Mouse (Mus musculus) G1E (cell line): Measurements from ENCODE around the gene Fam171a2. TPM values are rescaled to one million over a fixed set of nuclear protein-coding genes. Genes with fewer than 3 reads are reported as not detected.

Experiments
- ATAC-seq: 2 replicates; pipeline ENCODE4 v1.8.0; 2016; ENCODE audit warnings: mild to moderate bottlenecking; ENCODE audit not compliant: insufficient number of reproducible peaks, poor library complexity, low FRiP score, severe bottlenecking; ENCODE audit errors: extremely low read depth
- DNase-seq: peaks from one replicate; pipeline ENCODE4 v3.0.0; 2012; ENCODE audit warnings: low spot score
- H3K27me3 ChIP-seq: 2 replicates; pipeline ENCODE4 v1.6.1; 2012; ENCODE audit warnings: mild to moderate bottlenecking, low read length, inconsistent platforms; ENCODE audit not compliant: insufficient read depth
- H3K36me3 ChIP-seq: replicated peaks from 2 replicates; pipeline ENCODE3; 2012; ENCODE audit warnings: mild to moderate bottlenecking, inconsistent platforms
- H3K4me1 ChIP-seq: 2 replicates; pipeline ENCODE4 v1.6.1; 2012; ENCODE audit warnings: low read depth, low read length, inconsistent platforms, mixed read lengths; ENCODE audit not compliant: insufficient read depth
- H3K4me3 ChIP-seq: 2 replicates; pipeline ENCODE4 v1.5.1; 2012; ENCODE audit warnings: low read depth, mild to moderate bottlenecking, inconsistent platforms, low read length, moderate library complexity, mixed read lengths
- H3K9me3 ChIP-seq: replicated peaks from 2 replicates; pipeline ENCODE4 v1.6.1; 2012; ENCODE audit warnings: inconsistent platforms
- CTCF ChIP-seq: IDR thresholded peaks from 2 replicates; pipeline ENCODE4 v1.5.1; 2012; ENCODE audit warnings: low read depth, low read length, inconsistent platforms, mixed read lengths
- GATA1 ChIP-seq: IDR thresholded peaks from 2 replicates; pipeline ENCODE4 v1.6.1; 2012; ENCODE audit warnings: borderline replicate concordance, low read length, inconsistent platforms, mixed read lengths
- GATA2 ChIP-seq: IDR thresholded peaks from 2 replicates; pipeline ENCODE4 v1.6.1; 2012; ENCODE audit warnings: low read depth, low read length, inconsistent platforms, borderline replicate concordance
- POLR2AphosphoS5 ChIP-seq: IDR thresholded peaks from 2 replicates; pipeline ENCODE4 v1.6.1; 2012; ENCODE audit warnings: low read depth, low read length, inconsistent platforms; ENCODE audit not compliant: insufficient replicate concordance
- TAL1 ChIP-seq: conservative IDR thresholded peaks from 2 replicates; pipeline ENCODE4 v1.6.1; 2012; ENCODE audit warnings: low read depth, low read length, inconsistent platforms, mixed read lengths
- polyA plus RNA-seq: library from polyadenylated mRNA; stranded (reverse); fragments of >175 nt; gene quantifications from 2 replicates; pipeline ENCODE4 v1.2.3, GENCODE M21; 2012
- total RNA-seq, 2 experiments: library from RNA; stranded (forward) in 1 of 2; stranded (reverse) in 1 of 2; fragments of 200-1000 nt in 1 of 2; fragments of >200 nt in 1 of 2; fragmentation: Nextera tagmentation in 1 of 2; gene quantifications; 2 replicates each; pipeline ENCODE4 v1.2.3; 2014 to 2017

Gene Fam171a2
- total and polyA plus RNA-seq, 3 experiments = 0.05 to 0.16 TPM; not detected in 1

GRCm38 (mm10) chr11:102429551-102429950 is 17.9 kb downstream of the Fam171a2 start:
- Histone ChIP-seq H3K4me3 (no peak overlapping the region; the same call in 1 of the 2 replicates), H3K27me3 (peaks cover 31% of the 10 kb centered on the region), H3K4me1 (peaks cover 48% of the 10 kb centered on the region), H3K36me3 (peaks cover 15% of the 10 kb centered on the region), H3K9me3 (no peaks in the 10 kb centered on the region)
- DNase-seq = no peak
- TF ChIP-seq CTCF = no peak
- TF ChIP-seq GATA1 = no peak
- no peak for TF ChIP-seq TAL1
- no peak for TF ChIP-seq GATA2
- no peak for ATAC-seq

DNA sequence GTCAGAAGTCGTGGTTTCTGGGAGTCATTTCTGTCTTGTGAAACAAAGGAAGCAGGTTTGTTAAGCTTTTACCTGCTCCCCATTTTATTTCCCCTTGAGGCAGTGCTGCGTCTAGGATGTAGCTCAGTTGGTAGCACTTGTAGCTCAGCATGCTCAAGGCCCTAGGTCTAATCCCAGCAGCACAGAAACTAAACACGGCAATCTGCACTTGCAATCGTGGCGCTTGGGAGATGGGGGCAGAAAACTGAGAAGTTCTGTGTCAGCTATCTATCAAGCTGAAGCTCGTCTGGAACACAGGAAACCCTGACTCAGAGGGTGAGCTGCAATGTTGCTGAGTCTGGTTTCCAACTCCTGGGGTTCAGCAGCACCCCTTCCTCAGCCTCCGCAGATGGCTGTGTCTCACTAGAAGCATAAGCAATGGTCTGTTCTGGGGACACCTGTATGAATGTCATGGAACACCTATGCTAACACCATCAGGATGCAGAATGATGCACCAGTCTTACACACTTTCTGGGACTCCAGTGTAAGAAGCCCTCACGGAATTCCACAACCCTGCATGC is 18.4 kb downstream of the Fam171a2 start:
- no peak overlapping the region for H3K4me3 ChIP-seq
- no peak for ATAC-seq
- H3K36me3 ChIP-seq = peaks cover 11% of the 10 kb centered on the region
- no peak for DNase-seq
- H3K4me1 ChIP-seq = peaks cover 49% of the 10 kb centered on the region
- peaks cover 36% of the 10 kb centered on the region for H3K27me3 ChIP-seq
- TF ChIP-seq GATA2 (no peak), GATA1 (no peak), CTCF (no peak), POLR2AphosphoS5 (no peak), TAL1 (no peak)
- no peaks in the 10 kb centered on the region for H3K9me3 ChIP-seq

- ATAC-seq = no peak
- Histone ChIP-seq H3K4me3 (no peak overlapping the region), H3K36me3 (no peaks in the 10 kb centered on the region), H3K4me1 (peaks cover 29% of the 10 kb centered on the region), H3K27me3 (peaks cover 49% of the 10 kb centered on the region), H3K9me3 (no peaks in the 10 kb centered on the region)
- DNase-seq = no peak
- no peak for TF ChIP-seq GATA1
- no peak for TF ChIP-seq TAL1
- TF ChIP-seq POLR2AphosphoS5 = no peak
- TF ChIP-seq CTCF = no peak
- no peak for TF ChIP-seq GATA2
These were observed 21.7 kb downstream of the Fam171a2 start for GRCm38 (mm10) chr11:102425555-102426316.

- Histone ChIP-seq H3K27me3 (peaks cover 57% of the 10 kb centered on the region), H3K4me3 (no peak overlapping the region), H3K4me1 (peaks cover 19% of the 10 kb centered on the region), H3K36me3 (no peaks in the 10 kb centered on the region), H3K9me3 (0 out of 2 replicates have a peak, but pooled peaks cover 2% of the 10 kb centered on the region)
- no peak for ATAC-seq
- no peak for DNase-seq
- TF ChIP-seq TAL1 = no peak
- no peak for TF ChIP-seq POLR2AphosphoS5
- TF ChIP-seq GATA2 = no peak
- no peak for TF ChIP-seq GATA1
- no peak for TF ChIP-seq CTCF
These were observed 22.8 kb downstream of the Fam171a2 start for GRCm38 (mm10) chr11:102424666-102425065.

DNA sequence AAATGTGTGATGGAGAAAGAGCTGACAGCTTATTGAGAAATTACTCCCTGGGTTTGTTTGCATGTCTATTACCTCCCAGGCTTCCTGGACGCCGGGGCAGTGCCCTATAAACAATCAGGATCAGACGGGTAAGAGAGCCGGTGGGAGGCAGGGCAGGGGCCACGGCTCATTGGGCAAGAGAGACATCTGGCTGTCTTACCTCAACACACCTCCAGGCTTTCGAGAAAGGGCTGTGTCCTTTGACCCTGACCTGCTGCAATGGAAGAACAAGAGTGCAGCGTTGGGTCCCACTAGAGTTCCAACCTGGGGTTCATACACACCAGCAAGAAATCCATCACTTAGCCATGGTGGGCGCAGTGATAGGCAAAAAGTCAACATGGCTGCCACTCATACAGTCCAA is 25.9 kb downstream of the Fam171a2 start:
- H3K9me3 ChIP-seq = 0 out of 2 replicates have a peak, but pooled peaks cover 3% of the 10 kb centered on the region
- no peaks in the 10 kb centered on the region for H3K36me3 ChIP-seq
- ATAC-seq (no peak), DNase-seq (no peak)
- H3K27me3 ChIP-seq = peaks cover 64% of the 10 kb centered on the region
- TF ChIP-seq CTCF = no peak
- no peak for TF ChIP-seq TAL1
- TF ChIP-seq GATA2 = no peak
- no peak overlapping the region for H3K4me3 ChIP-seq
- H3K4me1 ChIP-seq = peaks cover 13% of the 10 kb centered on the region

DNA sequence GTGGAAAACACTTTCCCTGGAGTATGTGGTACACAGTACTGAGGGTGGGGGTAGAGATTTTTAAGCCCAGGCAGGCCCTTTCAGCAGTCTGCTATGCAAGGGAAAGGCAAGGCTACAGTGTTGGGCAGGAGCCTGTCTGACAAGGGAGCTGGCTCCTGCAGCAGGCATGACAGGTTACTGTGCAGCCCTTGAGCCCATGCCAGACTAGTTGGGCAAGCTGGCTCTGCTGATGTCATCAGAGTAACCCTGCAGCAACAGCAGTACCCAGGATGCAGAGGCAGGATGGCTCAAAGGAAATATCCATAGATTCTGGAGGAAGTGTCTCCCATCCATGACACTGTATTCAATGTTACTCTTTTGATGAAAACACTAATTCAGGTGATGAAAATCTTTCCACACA is 28.6 kb downstream of the Fam171a2 start:
- TF ChIP-seq GATA2 (no peak), TAL1 (no peak), GATA1 (no peak), CTCF (no peak), POLR2AphosphoS5 (no peak)
- ATAC-seq = no peak
- Histone ChIP-seq H3K36me3 (no peaks in the 10 kb centered on the region), H3K27me3 (peaks cover 66% of the 10 kb centered on the region), H3K4me1 (peaks cover 4% of the 10 kb centered on the region; the same call in 1 of the 2 replicates), H3K9me3 (0 out of 2 replicates have a peak, but pooled peaks cover 3% of the 10 kb centered on the region), H3K4me3 (no peak overlapping the region)
- no peak for DNase-seq
